Mouse (Mus musculus) ovary, adult 18-20 months (tissue): Measurements from ENCODE around the gene 1700023F06Rik.

Experiments used
- DNase-seq: peaks from one replicate; pipeline ENCODE4 v3.0.0; 2022; ENCODE audit warnings: low spot score, mixed read lengths

The 1700023F06Rik gene

GRCm38 (mm10) chr11:103161449-103161848 is 46.9 kb downstream of the 1700023F06Rik start:
- DNase-seq = no peak

GRCm38 (mm10) chr11:103160738-103161137 is 47.6 kb downstream of the 1700023F06Rik start:
- DNase-seq = no peak

GRCm38 (mm10) chr11:103158621-103159478 is 49.5 kb downstream of the 1700023F06Rik start:
- peak; percentile 90 for DNase-seq

- no peak for DNase-seq
Measured at GRCm38 (mm10) chr11:103149771-103150170, 58.6 kb downstream of the 1700023F06Rik start.
